In the genomic region with DNA sequence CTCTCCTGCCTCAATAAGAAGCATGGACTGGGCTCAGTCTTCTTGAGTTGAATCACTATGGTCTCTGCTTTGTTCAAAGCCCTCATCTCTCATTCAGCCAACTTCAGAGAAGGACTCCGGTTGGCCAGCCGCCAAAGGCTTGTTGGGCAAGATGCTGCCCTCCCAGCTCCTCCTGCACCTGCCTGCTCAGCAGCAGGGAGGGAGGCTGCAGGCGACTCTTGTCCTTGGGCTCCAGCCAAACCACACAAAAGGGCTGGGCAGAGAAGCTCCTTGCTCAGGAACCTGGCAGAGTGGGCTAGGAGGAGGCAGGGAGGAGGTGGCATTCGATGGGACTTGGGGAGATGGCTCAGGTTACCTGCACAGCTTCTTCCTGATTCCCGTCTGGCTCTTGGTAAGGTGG, we compare ENCODE assay signal across 9 mouse cellular contexts. TPM values are rescaled to one million over a fixed set of nuclear protein-coding genes. Genes with fewer than 3 reads are reported as not detected.
DNase-seq lines count a peak whose midpoint lies in the region; ATAC-seq and TF ChIP-seq lines count a peak whose summit lies in the region.
"Had no signal": no experiment of that assay in that cellular context is flagged by ENCODE, and none has a peak within 500 bp of the region (broad histone marks: within the 10 kb centered on the region; RNA-seq: fewer than 3 reads in every experiment).

No protein-coding gene starts in this region.

- peak overlapping the region; percentile 77 for H3K27ac ChIP-seq in lung, embryonic 14.5 days (ENCODE audit: low read depth)
- H3K27ac ChIP-seq: limb, embryonic 12.5 days had no signal

- H3K9me3 ChIP-seq in lung, embryonic 14.5 days (ENCODE audit: low read depth, low read length), result no peaks in the 10 kb centered on the region
- H3K9me3 ChIP-seq: limb, embryonic 12.5 days had no signal

- H3K27me3 ChIP-seq in lung, embryonic 14.5 days (ENCODE audit: insufficient read depth, low read length), result peaks cover 3% of the 10 kb centered on the region; the same call in 1 of the 2 replicates

- peak; percentile 65 to 71 for DNase-seq in right cerebral cortex, postnatal 10 days (ENCODE audit: low spot score in 2 of 2)
- no peak for DNase-seq in right cerebral cortex, adult 18-20 months
- DNase-seq in cerebellum, postnatal 14 days, result peak; percentile 89 to 90
- DNase-seq in lung, embryonic 14.5 days, result peak; percentile 91
- DNase-seq in ovary, adult 18-20 months (ENCODE audit: low spot score), result peak; percentile 86
- DNase-seq in left cerebral cortex, adult 11 months (ENCODE audit: low spot score), result no peak
- no peak for DNase-seq in thymus, postnatal 14 days

- 40% methylated on average over 5 of the region's 5 CpGs for WGBS in lung, embryonic 14.5 days

- no peak overlapping the region for H3K9ac ChIP-seq in lung, embryonic 14.5 days
- H3K9ac ChIP-seq: limb, embryonic 12.5 days had no signal

- H3K4me2 ChIP-seq in lung, embryonic 14.5 days, result peak overlapping the region; percentile 29
- H3K4me2 ChIP-seq: limb, embryonic 12.5 days had no signal

- no peak for TF ChIP-seq CTCF in lung, embryonic 14.5 days (IDR thresholded peaks at IDR 0.05; ENCODE audit: low read depth)

- ATAC-seq in hematopoietic stem cell, adult 5-6 weeks (replicated peaks in 1 of 2; ENCODE audit: insufficient read depth in 1 of 2, low FRiP score in 2 of 2, low TSS enrichment in 1 of 2, low read depth in 1 of 2, poor library complexity in 2 of 2, severe bottlenecking in 2 of 2), result peak; percentile 37 to 55; a peak in 3 of 4 replicates
- ATAC-seq in lung, embryonic 14.5 days (ENCODE audit: insufficient read depth), result peak; percentile 42; the same call in 1 of the 2 replicates

- no peak overlapping the region for H3K4me3 ChIP-seq in lung, embryonic 14.5 days (ENCODE audit: low read depth, low read length)
- H3K4me3 ChIP-seq: limb, embryonic 12.5 days had no signal

- 0 out of 2 replicates have a peak, but pooled peaks cover 6% of the 10 kb centered on the region for H3K36me3 ChIP-seq in lung, embryonic 14.5 days (ENCODE audit: insufficient read depth)
- H3K36me3 ChIP-seq: limb, embryonic 12.5 days had no signal

- peaks cover 27% of the 10 kb centered on the region for H3K4me1 ChIP-seq in lung, embryonic 14.5 days (ENCODE audit: insufficient read depth)

RNA-seq across cellular contexts. Expression of a gene that starts 3.3 kb away (rescaled TPM):
- 7.3 and 11.1 TPM in 2 replicates for total RNA-seq in hematopoietic stem cell, adult 5-6 weeks (2017)
- 13.5 and 15.4 TPM in 2 replicates for polyA plus RNA-seq in lung, embryonic 14.5 days (2014; fragmentation: Nextera tagmentation; extraction: Ambion mirVana)

RNA-seq across cellular contexts. Expression of a gene that starts 20.8 kb away (rescaled TPM):
- total RNA-seq in hematopoietic stem cell, adult 5-6 weeks (2017), result not detected in 2 replicates
- polyA plus RNA-seq in lung, embryonic 14.5 days (2014; fragmentation: Nextera tagmentation; extraction: Ambion mirVana), result 0.46 and 0.54 TPM in 2 replicates

Comparison
In these comparisons a context has a peak if more than half of its experiments do, and no peak if none do; other contexts are left out.
1. DNase-seq: peak in right cerebral cortex, postnatal 10 days (2 of 2), cerebellum, postnatal 14 days (2 of 2), lung, embryonic 14.5 days (single experiment) and ovary, adult 18-20 months (single experiment); none in right cerebral cortex, adult 18-20 months (single experiment), left cerebral cortex, adult 11 months (single experiment) and thymus, postnatal 14 days (single experiment).